Mouse (Mus musculus) hindbrain, embryonic 14.5 days (tissue): ENCODE measurements at regions not wholly inside any gene's neighbourhood (a gene's known extent, or its start where the extent isn't known, plus 50 kb on each side); places are given as distances from the start of the nearest gene placed in this dataset.

ENCODE experiments used
- ATAC-seq: fragments of 200-750 bp; cut with Nextera tagmentation; 2 replicates; pipeline ENCODE4 v1.8.0; 2017; ENCODE audit warnings: moderate number of reproducible peaks, mild to moderate bottlenecking, moderate TSS enrichment, moderate library complexity; ENCODE audit not compliant: low FRiP score
- DNase-seq: peaks from one replicate; pipeline ENCODE4 v3.0.0-alpha.2; 2015; ENCODE audit warnings: low spot score
- H3K27ac ChIP-seq: fragments of 300-500 bp; sonication (generic); 2 replicates; pipeline ENCODE4 v1.5.1; 2014; ENCODE audit warnings: mild to moderate bottlenecking, moderate library complexity
- H3K27me3 ChIP-seq: fragments of 300-500 bp; sonication (generic); 2 replicates; pipeline ENCODE4 v1.6.1; 2014; ENCODE audit warnings: mild to moderate bottlenecking, low read length, mixed read lengths; ENCODE audit not compliant: control insufficient read depth, insufficient read depth
- H3K36me3 ChIP-seq: fragments of 300-500 bp; sonication (generic); replicated peaks from 2 replicates; pipeline ENCODE4 v1.6.1; 2014; ENCODE audit not compliant: control insufficient read depth, insufficient read depth
- H3K4me1 ChIP-seq: fragments of 300-500 bp; sonication (generic); replicated peaks from 2 replicates; pipeline ENCODE4 v1.6.1; 2014; ENCODE audit warnings: antibody characterized with exemption, low read length, mixed read lengths; ENCODE audit not compliant: control insufficient read depth, insufficient read depth
- H3K4me2 ChIP-seq: fragments of 300-500 bp; sonication (generic); replicated peaks from 2 replicates; pipeline ENCODE4 v1.6.1; 2014; ENCODE audit warnings: mild to moderate bottlenecking, moderate library complexity
- H3K4me3 ChIP-seq: fragments of 300-500 bp; sonication (generic); replicated peaks from 2 replicates; pipeline ENCODE4 v1.5.1; 2014; ENCODE audit warnings: mild to moderate bottlenecking, low read length
- H3K9ac ChIP-seq: fragments of 300-500 bp; sonication (generic); 2 replicates; pipeline ENCODE4 v1.6.1; 2014
- H3K9me3 ChIP-seq: fragments of 300-500 bp; sonication (generic); 2 replicates; pipeline ENCODE4 v1.6.1; 2016; ENCODE audit warnings: low read length; ENCODE audit not compliant: control insufficient read depth
- WGBS: fragments of 180-500 bp; shearing (Covaris S2); extraction: QIAGEN DNeasy Blood & Tissue Kit; methylation state at CpG from one replicate; pipeline ENCODE4 v1.1.7; 2014; 5-methylcytosine and 5-hydroxymethylcytosine counted together

GRCm38 (mm10) chr2:75329598-75329997 lies 329.5 kb upstream of the Hnrnpa3 start:
- Histone ChIP-seq H3K4me1 (no peaks in the 10 kb centered on the region), H3K9me3 (no peaks in the 10 kb centered on the region), H3K27ac (no peak overlapping the region), H3K4me3 (no peak overlapping the region), H3K4me2 (no peak overlapping the region), H3K9ac (no peak overlapping the region), H3K27me3 (no peaks in the 10 kb centered on the region), H3K36me3 (no peaks in the 10 kb centered on the region)
- 80% methylated on average over 2 of the region's 2 CpGs for WGBS
- ATAC-seq (no peak), DNase-seq (no peak)

- 83% methylated on average over 2 of the region's 2 CpGs for WGBS
- H3K27me3 ChIP-seq, result no peaks in the 10 kb centered on the region
- H3K9ac ChIP-seq, result no peak overlapping the region
- H3K27ac ChIP-seq, result no peak overlapping the region
- no peaks in the 10 kb centered on the region for H3K9me3 ChIP-seq
- no peaks in the 10 kb centered on the region for H3K36me3 ChIP-seq
- H3K4me2 ChIP-seq, result no peak overlapping the region
- H3K4me3 ChIP-seq, result no peak overlapping the region
- ATAC-seq (no peak), DNase-seq (no peak)
- H3K4me1 ChIP-seq, result no peaks in the 10 kb centered on the region
Observed at GRCm38 (mm10) chr2:75341310-75341709, 317.8 kb upstream of the Hnrnpa3 start.

- ATAC-seq (no peak), DNase-seq (no peak)
- H3K4me2 ChIP-seq, result no peak overlapping the region
- no peaks in the 10 kb centered on the region for H3K27me3 ChIP-seq
- H3K9ac ChIP-seq, result no peak overlapping the region
- no peak overlapping the region for H3K4me3 ChIP-seq
- H3K27ac ChIP-seq, result no peak overlapping the region
- no peaks in the 10 kb centered on the region for H3K4me1 ChIP-seq
- no peaks in the 10 kb centered on the region for H3K9me3 ChIP-seq
- 87% methylated on average over 6 of the region's 6 CpGs for WGBS
- H3K36me3 ChIP-seq, result no peaks in the 10 kb centered on the region
Observed at GRCm38 (mm10) chr2:75341726-75342280, 317.3 kb upstream of the Hnrnpa3 start.

GRCm38 (mm10) chr2:75350902-75351301 lies 308.2 kb upstream of the Hnrnpa3 start:
- 73% methylated on average over 3 of the region's 3 CpGs for WGBS
- no peaks in the 10 kb centered on the region for H3K27me3 ChIP-seq
- ATAC-seq (no peak), DNase-seq (no peak)
- no peak overlapping the region for H3K9ac ChIP-seq
- no peaks in the 10 kb centered on the region for H3K9me3 ChIP-seq
- peaks cover 9% of the 10 kb centered on the region for H3K4me1 ChIP-seq
- no peak overlapping the region for H3K4me2 ChIP-seq
- H3K4me3 ChIP-seq, result no peak overlapping the region
- no peaks in the 10 kb centered on the region for H3K36me3 ChIP-seq
- no peak overlapping the region for H3K27ac ChIP-seq

- Histone ChIP-seq H3K4me1 (peaks cover 9% of the 10 kb centered on the region), H3K9ac (no peak overlapping the region), H3K4me3 (no peak overlapping the region), H3K27me3 (no peaks in the 10 kb centered on the region), H3K36me3 (no peaks in the 10 kb centered on the region), H3K9me3 (no peaks in the 10 kb centered on the region), H3K4me2 (no peak overlapping the region), H3K27ac (peak overlapping the region; percentile 59)
- no peak for DNase-seq
- ATAC-seq, result no peak
- 93% methylated on average over 5 of the region's 5 CpGs for WGBS
Observed at GRCm38 (mm10) chr2:75351965-75352364, 307.1 kb upstream of the Hnrnpa3 start.

GRCm38 (mm10) chr2:75352564-75352963 lies 306.5 kb upstream of the Hnrnpa3 start:
- Histone ChIP-seq H3K36me3 (no peaks in the 10 kb centered on the region), H3K9me3 (no peaks in the 10 kb centered on the region), H3K4me2 (no peak overlapping the region), H3K27me3 (no peaks in the 10 kb centered on the region), H3K27ac (peak overlapping the region; percentile 65), H3K4me3 (no peak overlapping the region), H3K4me1 (peaks cover 9% of the 10 kb centered on the region), H3K9ac (no peak overlapping the region)
- peak; percentile 49 for DNase-seq
- ATAC-seq, result peak; percentile 43; the same call in 1 of the 2 replicates
- WGBS, result 53% methylated on average over 4 of the region's 4 CpGs

GRCm38 (mm10) chr2:75356691-75357375 lies 302.2 kb upstream of the Hnrnpa3 start:
- Histone ChIP-seq H3K9ac (no peak overlapping the region), H3K4me3 (no peak overlapping the region), H3K4me1 (peaks cover 8% of the 10 kb centered on the region), H3K27me3 (no peaks in the 10 kb centered on the region), H3K4me2 (no peak overlapping the region), H3K27ac (no peak overlapping the region), H3K36me3 (no peaks in the 10 kb centered on the region), H3K9me3 (no peaks in the 10 kb centered on the region)
- ATAC-seq (no peak), DNase-seq (no peak)
- 81% methylated on average over 8 of the region's 8 CpGs for WGBS

GRCm38 (mm10) chr2:75357516-75357915 lies 301.5 kb upstream of the Hnrnpa3 start:
- no peak overlapping the region for H3K9ac ChIP-seq
- no peak overlapping the region for H3K27ac ChIP-seq
- no peak for ATAC-seq
- H3K4me3 ChIP-seq, result no peak overlapping the region
- no peak for DNase-seq
- peaks cover 4% of the 10 kb centered on the region for H3K4me1 ChIP-seq
- H3K27me3 ChIP-seq, result no peaks in the 10 kb centered on the region
- H3K36me3 ChIP-seq, result no peaks in the 10 kb centered on the region
- H3K4me2 ChIP-seq, result no peak overlapping the region
- 74% methylated on average over 2 of the region's 2 CpGs for WGBS
- no peaks in the 10 kb centered on the region for H3K9me3 ChIP-seq

GRCm38 (mm10) chr2:75360936-75361335 lies 298.1 kb upstream of the Hnrnpa3 start:
- Histone ChIP-seq H3K36me3 (no peaks in the 10 kb centered on the region), H3K9me3 (no peaks in the 10 kb centered on the region), H3K4me2 (no peak overlapping the region), H3K9ac (no peak overlapping the region), H3K27me3 (no peaks in the 10 kb centered on the region), H3K4me3 (no peak overlapping the region), H3K27ac (no peak overlapping the region), H3K4me1 (no peaks in the 10 kb centered on the region)
- 82% methylated on average over 3 of the region's 3 CpGs for WGBS
- DNase-seq (no peak), ATAC-seq (no peak)
